Mouse (Mus musculus) cerebellum, postnatal 4 days (tissue): ENCODE results near the gene Pfkfb1.

ENCODE experiments used
- DNase-seq, 2 experiments: peaks; one replicate each; pipeline ENCODE4 v3.0.0; 2022; ENCODE audit warnings: low spot score in 2 of 2, mixed read lengths in 1 of 2

Pfkfb1 gene

GRCm38 (mm10) chrX:150677505-150677904 is 89.5 kb downstream of the Pfkfb1 start:
- no peak for DNase-seq
